Mouse (Mus musculus) ovary, postnatal 10 days (tissue): ENCODE data around the gene Oxgr1.

ENCODE experiments used
- DNase-seq: peaks from one replicate; pipeline ENCODE4 v3.0.0; 2022; ENCODE audit warnings: low spot score

Oxgr1 gene

DNA sequence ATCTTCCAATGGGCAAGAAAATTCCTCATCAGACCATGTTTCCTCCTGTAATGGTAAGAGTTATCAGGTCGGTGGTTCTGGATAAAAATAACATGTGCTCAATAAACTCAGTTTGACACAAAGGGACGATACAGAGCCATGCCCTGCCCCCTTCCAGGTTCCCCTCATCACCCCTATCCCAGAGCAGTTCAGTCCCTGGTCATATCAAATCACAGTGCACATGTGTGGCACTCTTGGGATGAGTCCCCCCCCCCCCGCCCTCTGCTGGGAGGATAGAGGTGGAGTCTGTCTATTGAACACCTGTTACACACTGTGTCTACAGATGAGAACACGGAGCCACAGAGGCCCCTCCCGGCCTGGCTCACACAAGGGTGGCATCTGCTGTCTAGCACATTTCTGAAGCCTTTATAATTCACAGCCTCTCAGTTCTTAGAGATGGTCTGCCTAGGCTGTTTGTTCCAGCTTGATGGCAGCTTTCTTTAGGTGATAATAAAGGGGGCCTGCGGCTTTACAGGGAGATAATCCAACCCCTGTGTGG, 61.5 kb downstream of the Oxgr1 start:
- DNase-seq: no peak
